Mouse (Mus musculus) cerebellum, adult 9-11 months (tissue): ENCODE data around the gene Gpc3.

Experiments used
- DNase-seq: peaks from one replicate; pipeline ENCODE4 v3.0.0; 2022

Gpc3 gene

GRCm38 (mm10) chrX:52551296-52551695 lies 62.5 kb downstream of the Gpc3 start:
- no peak for DNase-seq

- DNase-seq = no peak
These were observed 69.1 kb downstream of the Gpc3 start for GRCm38 (mm10) chrX:52544623-52545022.

GRCm38 (mm10) chrX:52537282-52537681 lies 76.5 kb downstream of the Gpc3 start:
- DNase-seq = no peak

- DNase-seq = no peak
These were observed 80.0 kb downstream of the Gpc3 start for GRCm38 (mm10) chrX:52533766-52534165.

- no peak for DNase-seq
These were observed 80.7 kb downstream of the Gpc3 start for GRCm38 (mm10) chrX:52533098-52533497.

- DNase-seq = no peak
These were observed 81.6 kb downstream of the Gpc3 start for GRCm38 (mm10) chrX:52532124-52532523.

GRCm38 (mm10) chrX:52526086-52526485 lies 87.7 kb downstream of the Gpc3 start:
- no peak for DNase-seq

GRCm38 (mm10) chrX:52525132-52525531 lies 88.6 kb downstream of the Gpc3 start:
- no peak for DNase-seq

- DNase-seq = no peak
These were observed 99.2 kb downstream of the Gpc3 start for GRCm38 (mm10) chrX:52514553-52514952.

GRCm38 (mm10) chrX:52511151-52511550 lies 102.6 kb downstream of the Gpc3 start:
- DNase-seq = no peak

- DNase-seq = no peak
These were observed 109.9 kb downstream of the Gpc3 start for GRCm38 (mm10) chrX:52503857-52504256.

GRCm38 (mm10) chrX:52489461-52489860 lies 124.3 kb downstream of the Gpc3 start:
- no peak for DNase-seq

- no peak for DNase-seq
These were observed 158.6 kb downstream of the Gpc3 start for GRCm38 (mm10) chrX:52455074-52455588.

GRCm38 (mm10) chrX:52453445-52454182 lies 160.1 kb downstream of the Gpc3 start:
- peak; percentile 28 for DNase-seq

GRCm38 (mm10) chrX:52449177-52449576 lies 164.6 kb downstream of the Gpc3 start:
- no peak for DNase-seq

GRCm38 (mm10) chrX:52448496-52448895 lies 165.3 kb downstream of the Gpc3 start:
- DNase-seq = no peak

- no peak for DNase-seq
These were observed 167.2 kb downstream of the Gpc3 start for GRCm38 (mm10) chrX:52446530-52446929.

- no peak for DNase-seq
These were observed 168.8 kb downstream of the Gpc3 start for GRCm38 (mm10) chrX:52444977-52445376.

- no peak for DNase-seq
These were observed 172.0 kb downstream of the Gpc3 start for GRCm38 (mm10) chrX:52441798-52442197.

GRCm38 (mm10) chrX:52439421-52439820 lies 174.3 kb downstream of the Gpc3 start:
- DNase-seq = no peak

GRCm38 (mm10) chrX:52425605-52426004 lies 188.1 kb downstream of the Gpc3 start:
- DNase-seq = no peak

GRCm38 (mm10) chrX:52419850-52420249 lies 193.9 kb downstream of the Gpc3 start:
- no peak for DNase-seq

- no peak for DNase-seq
These were observed 200.8 kb downstream of the Gpc3 start for GRCm38 (mm10) chrX:52412936-52413335.

- no peak for DNase-seq
These were observed 212.6 kb downstream of the Gpc3 start for GRCm38 (mm10) chrX:52401188-52401587.

GRCm38 (mm10) chrX:52375129-52375528 lies 238.6 kb downstream of the Gpc3 start:
- no peak for DNase-seq
